Mouse (Mus musculus) intestine, embryonic 14.5 days (tissue): ENCODE results near the gene Hspb8. TPM values are rescaled to one million over a fixed set of nuclear protein-coding genes. Genes with fewer than 3 reads are reported as not detected.

Experiments
- ATAC-seq: fragments of 200-750 bp; cut with Nextera tagmentation; replicated peaks from 2 replicates; pipeline ENCODE4 v1.8.0; 2017; ENCODE audit warnings: low read depth, moderate number of reproducible peaks, moderate TSS enrichment, moderate library complexity; ENCODE audit not compliant: low FRiP score, low TSS enrichment
- DNase-seq: peaks from one replicate; pipeline ENCODE4 v3.0.0-alpha.2; 2018; ENCODE audit warnings: low spot score
- H3K27ac ChIP-seq: fragments of 300-500 bp; sonication (generic); 2 replicates; pipeline ENCODE4 v1.5.1; 2014; ENCODE audit warnings: low read depth, mild to moderate bottlenecking, control low read depth
- H3K27me3 ChIP-seq: fragments of 300-500 bp; sonication (generic); replicated peaks from 2 replicates; pipeline ENCODE4 v1.6.1; 2014; ENCODE audit warnings: low read length, control low read depth; ENCODE audit not compliant: control insufficient read depth, insufficient read depth
- H3K36me3 ChIP-seq: fragments of 300-500 bp; sonication (generic); 2 replicates; pipeline ENCODE4 v1.6.1; 2014; ENCODE audit warnings: low read length, control low read depth; ENCODE audit not compliant: control insufficient read depth, insufficient read depth
- H3K4me1 ChIP-seq: fragments of 300-500 bp; sonication (generic); replicated peaks from 2 replicates; pipeline ENCODE4 v1.6.1; 2014; ENCODE audit warnings: low read length, control low read depth, mixed read lengths; ENCODE audit not compliant: control insufficient read depth, insufficient read depth
- H3K4me2 ChIP-seq: fragments of 300-500 bp; sonication (generic); 2 replicates; pipeline ENCODE4 v1.6.1; 2014; ENCODE audit warnings: low read length
- H3K4me3 ChIP-seq: fragments of 300-500 bp; sonication (generic); 2 replicates; pipeline ENCODE4 v1.5.1; 2014; ENCODE audit warnings: low read depth, low read length, control low read depth, mixed read lengths
- H3K9ac ChIP-seq: fragments of 300-500 bp; sonication (generic); 2 replicates; pipeline ENCODE4 v1.6.1; 2014; ENCODE audit warnings: mild to moderate bottlenecking, low read length
- H3K9me3 ChIP-seq: fragments of 300-500 bp; sonication (generic); 2 replicates; pipeline ENCODE4 v1.6.1; 2016; ENCODE audit warnings: low read length, control low read depth; ENCODE audit not compliant: control insufficient read depth
- WGBS: fragments of 180-500 bp; shearing (Covaris S2); extraction: QIAGEN DNeasy Blood & Tissue Kit; methylation state at CpG from one replicate; pipeline ENCODE4 v1.1.7; 2014; 5-methylcytosine and 5-hydroxymethylcytosine counted together
- polyA plus RNA-seq: library from polyadenylated mRNA; unstranded; fragments of >200 nt; fragmentation: Nextera tagmentation; extraction: Ambion mirVana; gene quantifications from 2 replicates; pipeline ENCODE4 v1.2.1, GENCODE M21; 2014

Hspb8 gene
- polyA plus RNA-seq, 1 experiment from 2014 or later: 11.2 TPM

DNA sequence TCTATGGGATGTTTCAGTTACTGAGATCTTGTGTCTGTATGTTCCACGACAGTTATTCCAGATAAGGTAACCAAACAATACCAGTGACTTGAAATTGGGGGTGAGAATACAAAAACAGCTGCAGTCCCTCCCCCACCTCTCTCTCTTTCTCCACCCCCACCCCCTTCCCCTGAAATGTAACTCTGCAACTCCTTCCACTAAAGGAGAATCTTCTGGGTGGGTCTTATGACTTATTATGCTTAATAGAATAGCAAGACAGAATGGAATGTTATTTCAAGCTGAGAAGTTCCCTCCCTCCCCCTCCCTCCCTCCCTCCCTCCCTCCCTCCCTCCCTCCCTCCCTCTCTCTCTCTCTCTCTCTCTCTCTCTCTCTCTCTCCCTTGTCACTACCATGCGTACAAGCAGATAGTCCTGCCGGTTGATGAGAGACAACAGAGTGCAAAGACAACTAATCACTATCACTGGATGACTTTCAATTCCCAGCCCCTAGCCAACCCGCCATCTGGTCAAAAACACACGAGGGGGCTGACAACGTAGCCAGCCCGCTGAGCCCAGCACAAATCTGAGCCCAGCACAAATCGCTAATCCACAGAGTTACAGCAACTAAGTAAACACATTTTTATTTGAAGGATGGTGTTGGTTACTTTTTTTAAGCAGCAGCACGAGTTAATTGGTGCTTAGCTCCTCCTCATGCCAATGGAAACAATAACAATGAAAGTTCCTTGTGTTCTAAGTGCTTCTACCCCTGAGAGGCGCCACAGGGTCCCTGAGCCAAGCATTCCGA, 25.9 kb upstream of the Hspb8 start:
- DNase-seq (no peak), ATAC-seq (no peak)
- peaks cover 8% of the 10 kb centered on the region; the same call in 1 of the 2 replicates for H3K4me1 ChIP-seq
- H3K9ac ChIP-seq: no peak overlapping the region
- WGBS: 4% methylated on average over 11 of the region's 11 CpGs
- H3K27ac ChIP-seq: no peak overlapping the region
- no peaks in the 10 kb centered on the region for H3K36me3 ChIP-seq
- H3K27me3 ChIP-seq: no peaks in the 10 kb centered on the region
- H3K4me2 ChIP-seq: peak overlapping the region; percentile 40
- H3K4me3 ChIP-seq: 0 out of 2 replicates have a peak overlapping the region, but pooled peaks have one; percentile 11
- no peaks in the 10 kb centered on the region for H3K9me3 ChIP-seq

DNA sequence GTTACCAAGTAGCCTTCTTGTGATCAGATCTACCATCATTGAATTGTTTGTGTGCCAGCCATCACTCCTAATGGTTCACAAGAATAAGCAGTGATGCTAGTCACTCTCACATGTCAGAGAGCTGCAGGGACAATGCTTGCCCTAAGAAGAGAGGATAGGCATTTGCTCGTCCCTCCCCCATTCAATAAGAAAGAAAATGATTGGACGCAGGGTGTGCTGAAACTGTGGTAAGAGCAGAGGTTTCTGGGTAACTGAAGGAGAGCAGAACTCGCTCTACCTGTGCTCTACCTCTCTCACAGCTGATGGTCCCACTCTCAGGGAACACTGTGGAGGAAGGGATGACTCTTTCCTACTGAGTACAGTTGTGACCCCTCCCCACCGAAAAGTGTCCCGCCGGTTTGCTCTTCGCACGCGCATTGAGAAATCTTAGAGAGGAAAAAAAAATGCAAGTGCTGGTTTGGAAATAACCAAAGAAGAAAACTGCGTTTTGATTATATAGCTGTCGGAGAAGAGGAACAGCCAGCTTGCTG, 25.2 kb upstream of the Hspb8 start:
- no peaks in the 10 kb centered on the region for H3K36me3 ChIP-seq
- DNase-seq: no peak
- peaks cover 8% of the 10 kb centered on the region; the same call in 1 of the 2 replicates for H3K4me1 ChIP-seq
- H3K9me3 ChIP-seq: no peaks in the 10 kb centered on the region
- no peak overlapping the region for H3K27ac ChIP-seq
- 36% methylated on average over 11 of the region's 11 CpGs for WGBS
- no peaks in the 10 kb centered on the region for H3K27me3 ChIP-seq
- ATAC-seq: no peak
- H3K4me2 ChIP-seq: peak overlapping the region; percentile 40
- peak overlapping the region; percentile 11; the same call in 1 of the 2 replicates for H3K4me3 ChIP-seq
- H3K9ac ChIP-seq: no peak overlapping the region

DNA sequence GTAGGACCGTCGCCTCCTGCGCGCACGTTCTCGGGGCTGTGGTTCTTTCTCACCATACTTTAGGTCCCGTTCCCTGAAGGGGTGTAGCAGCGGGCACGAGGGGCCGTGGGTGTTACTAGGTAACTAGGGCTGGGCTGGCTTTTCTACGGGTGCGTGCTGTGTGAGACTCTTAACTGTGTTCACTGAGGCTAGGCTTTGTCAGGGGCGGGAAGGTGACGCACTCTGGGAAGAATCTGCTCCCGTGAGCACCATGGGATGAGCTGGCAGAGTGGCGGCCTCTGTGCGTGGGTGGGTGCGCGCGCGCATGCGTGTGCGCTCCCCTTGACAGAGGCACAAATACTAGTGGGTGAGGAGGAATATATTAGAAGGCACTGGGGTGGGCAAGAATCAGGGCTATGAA, 23.9 kb upstream of the Hspb8 start:
- Histone ChIP-seq H3K27me3 (no peaks in the 10 kb centered on the region), H3K36me3 (no peaks in the 10 kb centered on the region), H3K4me3 (no peak overlapping the region), H3K4me2 (no peak overlapping the region), H3K27ac (no peak overlapping the region), H3K9me3 (no peaks in the 10 kb centered on the region), H3K4me1 (peaks cover 8% of the 10 kb centered on the region; the same call in 1 of the 2 replicates), H3K9ac (no peak overlapping the region)
- no peak for ATAC-seq
- WGBS: 54% methylated on average over 23 of the region's 23 CpGs
- DNase-seq: no peak

DNA sequence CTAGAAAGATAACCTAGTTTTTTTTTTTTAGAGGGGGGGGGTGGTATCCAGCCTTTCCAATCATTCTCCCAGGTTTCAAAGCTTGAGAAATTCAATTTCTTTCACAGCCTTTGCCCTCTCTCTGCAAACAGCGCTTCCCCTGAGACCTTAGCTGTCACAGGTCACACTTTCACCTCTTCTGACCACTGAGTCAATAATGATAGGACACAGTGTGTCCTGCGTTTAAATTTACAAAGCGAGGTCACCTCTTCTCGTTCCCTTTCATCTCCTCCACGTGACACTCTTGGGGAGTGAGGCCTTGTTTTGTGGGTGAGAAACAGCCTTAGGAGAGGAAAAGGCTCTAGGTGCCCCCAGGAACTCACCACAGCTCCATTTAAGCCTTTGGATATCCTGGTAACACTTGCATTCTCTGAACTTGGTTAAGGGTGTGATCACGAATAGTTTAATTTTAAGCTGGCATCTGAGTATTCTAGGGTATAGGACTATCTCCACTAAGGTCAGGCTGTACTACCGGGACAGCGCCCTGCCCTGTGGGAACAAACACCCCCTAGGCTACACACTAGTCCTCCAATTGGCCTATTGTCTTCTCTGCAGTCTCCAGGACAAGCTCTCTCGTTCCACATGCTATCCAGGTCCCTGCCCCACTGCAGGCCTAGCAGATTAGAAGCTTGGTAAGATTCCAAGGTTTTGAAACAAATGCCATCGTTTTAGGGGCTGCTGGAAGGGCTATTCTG, 23.1 kb upstream of the Hspb8 start:
- H3K36me3 ChIP-seq: no peaks in the 10 kb centered on the region
- ATAC-seq (no peak), DNase-seq (no peak)
- 41% methylated on average over 10 of the region's 10 CpGs for WGBS
- no peak overlapping the region for H3K4me2 ChIP-seq
- H3K27me3 ChIP-seq: no peaks in the 10 kb centered on the region
- no peak overlapping the region for H3K4me3 ChIP-seq
- peaks cover 8% of the 10 kb centered on the region; the same call in 1 of the 2 replicates for H3K4me1 ChIP-seq
- H3K27ac ChIP-seq: no peak overlapping the region
- H3K9me3 ChIP-seq: no peaks in the 10 kb centered on the region
- H3K9ac ChIP-seq: no peak overlapping the region

DNA sequence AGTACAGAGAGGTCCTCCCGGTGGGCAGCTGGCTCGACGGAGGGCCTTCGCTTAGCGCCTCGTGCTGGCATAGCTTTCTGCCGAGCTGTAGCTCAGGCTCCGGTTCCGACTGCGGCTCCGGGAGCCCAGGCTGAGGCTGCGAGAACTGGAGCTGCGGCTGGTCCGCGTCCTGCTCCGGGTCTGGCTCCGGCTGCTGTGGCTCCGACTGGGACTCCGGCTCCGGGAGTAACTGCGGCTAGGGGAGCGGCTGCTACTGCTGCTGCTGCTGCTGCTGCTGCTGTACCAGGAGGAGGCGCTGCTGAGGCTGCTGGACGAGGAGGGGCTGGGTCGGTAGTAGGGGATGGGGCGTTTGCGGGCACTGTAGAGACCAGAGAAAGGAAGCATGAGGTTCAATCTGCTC, 21.9 kb upstream of the Hspb8 start:
- Histone ChIP-seq H3K9ac (no peak overlapping the region), H3K4me1 (peaks cover 8% of the 10 kb centered on the region; the same call in 1 of the 2 replicates)
- WGBS: 61% methylated on average over 27 of the region's 27 CpGs

DNA sequence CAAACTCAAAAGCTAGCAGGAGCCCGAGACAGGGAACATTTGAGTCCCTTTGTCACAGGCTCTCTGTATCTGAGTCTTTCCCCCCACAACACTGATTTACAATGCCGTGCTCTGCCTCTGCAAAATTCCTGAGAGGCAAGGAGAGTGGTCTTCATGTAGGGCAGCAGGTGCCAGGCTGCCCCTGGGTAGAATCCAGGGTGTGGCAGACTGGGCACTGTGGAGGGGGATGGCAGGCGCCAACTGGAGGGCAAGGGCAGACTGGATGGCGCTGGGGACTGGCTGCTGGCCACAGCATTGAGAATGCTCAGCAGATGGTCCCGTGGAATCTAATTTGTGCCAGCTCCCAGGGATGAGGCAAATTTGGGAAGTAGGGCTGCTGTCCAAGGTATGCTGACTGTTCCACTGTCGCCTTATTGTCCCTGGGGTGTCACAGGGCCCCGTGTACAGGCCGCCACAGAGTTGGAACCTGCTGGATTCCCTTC, 20.8 kb upstream of the Hspb8 start:
- DNase-seq (no peak), ATAC-seq (no peak)
- no peak overlapping the region for H3K27ac ChIP-seq
- no peaks in the 10 kb centered on the region for H3K27me3 ChIP-seq
- H3K4me2 ChIP-seq: no peak overlapping the region
- no peak overlapping the region for H3K9ac ChIP-seq
- no peaks in the 10 kb centered on the region for H3K36me3 ChIP-seq
- no peak overlapping the region for H3K4me3 ChIP-seq
- H3K4me1 ChIP-seq: 0 out of 2 replicates have a peak, but pooled peaks cover 3% of the 10 kb centered on the region
- H3K9me3 ChIP-seq: no peaks in the 10 kb centered on the region
- WGBS: 75% methylated on average over 8 of the region's 8 CpGs

More for the DNA sequence above, 21.9 kb upstream of the Hspb8 start:
- Histone ChIP-seq H3K36me3 (no peaks in the 10 kb centered on the region), H3K9me3 (no peaks in the 10 kb centered on the region), H3K4me2 (no peak overlapping the region), H3K27ac (no peak overlapping the region), H3K27me3 (no peaks in the 10 kb centered on the region), H3K4me3 (no peak overlapping the region)
- ATAC-seq (no peak), DNase-seq (no peak)

DNA sequence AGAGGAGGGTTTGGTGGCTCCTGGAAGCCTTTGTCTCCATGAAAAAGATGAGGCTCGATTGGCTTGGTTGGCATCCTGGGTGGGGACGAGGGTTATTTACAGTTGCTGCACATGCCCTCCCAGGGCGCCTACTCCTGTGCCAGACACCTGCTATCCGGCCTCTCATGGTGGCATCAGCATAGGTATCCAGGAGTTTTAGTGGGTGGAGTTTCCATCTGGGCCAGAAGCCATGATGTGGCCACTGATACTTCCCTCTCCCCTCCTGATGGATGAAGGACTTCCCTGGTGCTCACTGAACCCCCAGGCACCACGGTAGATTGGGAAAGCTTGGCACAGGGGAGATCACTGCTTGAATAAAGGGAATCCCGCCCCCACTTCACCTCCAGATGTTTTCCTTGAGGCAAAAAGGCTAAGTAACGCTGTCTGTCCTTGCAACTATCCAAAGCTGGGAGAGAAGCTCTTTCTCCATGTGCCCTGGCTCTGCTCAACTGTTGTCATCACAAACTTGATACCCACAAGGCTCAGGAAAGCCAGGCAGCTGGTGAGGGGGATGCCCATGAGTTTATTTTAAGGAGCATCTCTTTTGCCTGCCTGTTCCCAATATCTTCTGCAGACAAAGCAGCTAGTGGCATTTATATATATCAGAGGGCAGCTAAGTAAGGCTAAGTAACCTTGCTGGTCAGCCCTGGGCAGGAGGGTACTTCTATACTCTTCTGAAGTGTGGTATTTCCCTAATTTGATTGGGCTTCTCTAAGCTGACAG, 20.2 kb upstream of the Hspb8 start:
- ATAC-seq (no peak), DNase-seq (no peak)
- H3K4me3 ChIP-seq: no peak overlapping the region
- H3K27ac ChIP-seq: no peak overlapping the region
- H3K4me2 ChIP-seq: no peak overlapping the region
- 0 out of 2 replicates have a peak, but pooled peaks cover under 1% of the 10 kb centered on the region for H3K4me1 ChIP-seq
- no peak overlapping the region for H3K9ac ChIP-seq
- 74% methylated on average over 7 of the region's 7 CpGs for WGBS
- no peaks in the 10 kb centered on the region for H3K9me3 ChIP-seq
- H3K27me3 ChIP-seq: no peaks in the 10 kb centered on the region
- no peaks in the 10 kb centered on the region for H3K36me3 ChIP-seq

DNA sequence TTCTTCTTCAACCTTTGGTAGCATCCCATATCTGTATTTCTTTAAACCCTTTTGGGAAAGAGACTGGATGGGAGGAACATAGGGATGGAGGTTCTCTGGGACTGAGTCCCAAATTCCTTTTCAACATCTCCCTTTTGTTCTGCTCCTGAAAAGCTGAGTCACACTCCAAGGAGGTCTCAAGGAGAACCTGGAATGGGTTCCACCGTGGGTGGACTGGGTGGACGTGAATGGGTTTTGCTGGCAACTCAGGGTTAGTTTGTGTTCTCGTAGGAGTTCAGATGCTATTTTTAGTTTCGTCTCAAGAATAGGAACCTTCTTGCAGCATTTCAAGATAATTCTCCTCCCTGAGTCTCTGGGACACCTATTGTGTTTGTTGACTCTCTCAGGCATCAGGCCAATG, 17.6 kb upstream of the Hspb8 start:
- H3K36me3 ChIP-seq: no peaks in the 10 kb centered on the region
- 77% methylated on average over 4 of the region's 4 CpGs for WGBS
- H3K9ac ChIP-seq: no peak overlapping the region
- no peaks in the 10 kb centered on the region for H3K9me3 ChIP-seq
- H3K4me1 ChIP-seq: no peaks in the 10 kb centered on the region
- no peak overlapping the region for H3K27ac ChIP-seq
- H3K27me3 ChIP-seq: no peaks in the 10 kb centered on the region
- no peak for ATAC-seq
- H3K4me2 ChIP-seq: no peak overlapping the region
- no peak overlapping the region for H3K4me3 ChIP-seq
- no peak for DNase-seq
